ENCODE assay signal across 8 mouse cellular contexts in genomic region chr7:13044254-13044625, GRCm38 (mm10). TPM values are rescaled to one million over a fixed set of nuclear protein-coding genes. Genes with fewer than 3 reads are reported as not detected.
DNase-seq lines count a peak whose midpoint lies in the region; ATAC-seq and TF ChIP-seq lines count a peak whose summit lies in the region.

No protein-coding gene starts in this region.

- H3K36me3 ChIP-seq in kidney, embryonic 14.5 days (ENCODE audit: control insufficient read depth, insufficient read depth, low read length) = no peaks in the 10 kb centered on the region
- no peaks in the 10 kb centered on the region for H3K36me3 ChIP-seq in hindbrain, embryonic 11.5 days (ENCODE audit: control insufficient read depth, insufficient read depth, low read length)
- peaks cover 3% of the 10 kb centered on the region; the same call in 1 of the 2 replicates for H3K36me3 ChIP-seq in midbrain, embryonic 10.5 days

- peak; percentile 5; the same call in 1 of the 2 replicates for ATAC-seq in kidney, embryonic 14.5 days (ENCODE audit: low FRiP score, low TSS enrichment)
- ATAC-seq in hindbrain, embryonic 11.5 days (ENCODE audit: low FRiP score) = peak; percentile 15; the same call in 1 of the 2 replicates

- peak overlapping the region; percentile 77 for H3K9ac ChIP-seq in kidney, embryonic 14.5 days (ENCODE audit: low read depth, low read length)
- peak overlapping the region; percentile 66 for H3K9ac ChIP-seq in hindbrain, embryonic 11.5 days (ENCODE audit: low read depth, low read length)

- no peak for DNase-seq in kidney, postnatal 10 days
- no peak for DNase-seq in hindbrain, embryonic 11.5 days (ENCODE audit: low spot score)
- DNase-seq in midbrain, embryonic 10.5 days (ENCODE audit: low spot score) = no peak
- no peak for DNase-seq in adrenal gland, adult 8-10 months
- DNase-seq in embryo, embryonic 10 days (ENCODE audit: low spot score) = no peak
- DNase-seq in layer of hippocampus, postnatal 14 days (ENCODE audit: low spot score in 2 of 2) = no peak

- TF ChIP-seq CTCF in cortical plate, adult 2 months (IDR thresholded peaks at IDR 0.05; ENCODE audit: extremely low read depth, insufficient read depth, low read length) = no peak

- peaks cover 5% of the 10 kb centered on the region; the same call in 1 of the 2 replicates for H3K9me3 ChIP-seq in kidney, embryonic 14.5 days (ENCODE audit: control insufficient read depth, low read length)
- no peaks in the 10 kb centered on the region for H3K9me3 ChIP-seq in hindbrain, embryonic 11.5 days (ENCODE audit: control insufficient read depth, low read length)
- peaks cover 11% of the 10 kb centered on the region for H3K9me3 ChIP-seq in midbrain, embryonic 10.5 days (replicated peaks)

- WGBS in kidney, embryonic 14.5 days = 2% methylated on average over 23 of the region's 23 CpGs
- 4% methylated on average over 23 of the region's 23 CpGs for WGBS in hindbrain, embryonic 11.5 days
- WGBS in midbrain, embryonic 10.5 days = 3% methylated on average over 23 of the region's 23 CpGs

- no peak for TF ChIP-seq POLR2A in cortical plate, adult 2 months (IDR thresholded peaks at IDR 0.05; ENCODE audit: extremely low read depth, insufficient read depth, low read length)

- H3K27ac ChIP-seq in kidney, embryonic 14.5 days (ENCODE audit: low read depth, low read length) = no peak overlapping the region
- H3K27ac ChIP-seq in cortical plate, adult 2 months (ENCODE audit: insufficient read depth, low read length) = peak overlapping the region; percentile 2; the same call in 1 of the 2 replicates
- H3K27ac ChIP-seq in hindbrain, embryonic 11.5 days (ENCODE audit: low read depth, low read length) = no peak overlapping the region
- H3K27ac ChIP-seq in midbrain, embryonic 10.5 days (replicated peaks) = peak overlapping the region; percentile 72

- H3K4me3 ChIP-seq in kidney, embryonic 14.5 days (ENCODE audit: low read length) = peak overlapping the region; percentile 48
- peak overlapping the region; percentile 35 for H3K4me3 ChIP-seq in cortical plate, adult 2 months (ENCODE audit: insufficient read depth, low read length)
- H3K4me3 ChIP-seq in hindbrain, embryonic 11.5 days (ENCODE audit: low read depth, low read length) = peak overlapping the region; percentile 40
- H3K4me3 ChIP-seq in midbrain, embryonic 10.5 days = peak overlapping the region; percentile 63

- H3K27me3 ChIP-seq in kidney, embryonic 14.5 days (ENCODE audit: control insufficient read depth, insufficient read depth, low read length) = peaks cover 32% of the 10 kb centered on the region
- H3K27me3 ChIP-seq in hindbrain, embryonic 11.5 days (ENCODE audit: control insufficient read depth, insufficient read depth, low read length) = peaks cover 35% of the 10 kb centered on the region
- H3K27me3 ChIP-seq in midbrain, embryonic 10.5 days (ENCODE audit: low read depth, poor library complexity, severe bottlenecking) = peaks cover 57% of the 10 kb centered on the region

- peaks cover 13% of the 10 kb centered on the region; the same call in 1 of the 2 replicates for H3K4me1 ChIP-seq in kidney, embryonic 14.5 days (ENCODE audit: control insufficient read depth, insufficient read depth, low read length)
- H3K4me1 ChIP-seq in cortical plate, adult 2 months (ENCODE audit: control insufficient read depth, insufficient read depth, low read length) = no peaks in the 10 kb centered on the region
- H3K4me1 ChIP-seq in hindbrain, embryonic 11.5 days (replicated peaks; ENCODE audit: control insufficient read depth, insufficient read depth, low read length) = peaks cover 8% of the 10 kb centered on the region; the same call in 1 of the 2 replicates
- H3K4me1 ChIP-seq in midbrain, embryonic 10.5 days = peaks cover 31% of the 10 kb centered on the region

- H3K4me2 ChIP-seq in kidney, embryonic 14.5 days (replicated peaks; ENCODE audit: low read depth, low read length) = peak overlapping the region; percentile 95
- peak overlapping the region; percentile 92 for H3K4me2 ChIP-seq in hindbrain, embryonic 11.5 days (replicated peaks; ENCODE audit: low read depth, low read length)

RNA-seq across cellular contexts. Expression of gene Ube2m, which starts 6.2 kb away (rescaled TPM):
- polyA plus RNA-seq in kidney, embryonic 14.5 days (2014; fragmentation: Nextera tagmentation; extraction: Ambion mirVana) = 156 and 199 TPM in 2 replicates
- 400 and 402 TPM in 2 replicates for polyA plus RNA-seq in cortical plate, adult 2 months (2012; rRNA removed)
- 147 and 173 TPM in 2 replicates for polyA plus RNA-seq in hindbrain, embryonic 11.5 days (2014; fragmentation: Nextera tagmentation; extraction: Ambion mirVana)
- polyA plus RNA-seq in midbrain, embryonic 10.5 days (2016; fragmentation: Nextera tagmentation; extraction: Ambion mirVana) = 84.5 and 103 TPM in 2 replicates
- total RNA-seq in adrenal gland, adult 8-10 months (2022) = 100 to 1,000 TPM; 168 to 169 (median 168) TPM
- 100 to 1,000 TPM; 199 to 212 TPM for total RNA-seq in layer of hippocampus, postnatal 14 days (2021)

RNA-seq across cellular contexts. Expression of gene Chmp2a, which starts 9.6 kb away (rescaled TPM):
- polyA plus RNA-seq in kidney, embryonic 14.5 days (2014; fragmentation: Nextera tagmentation; extraction: Ambion mirVana) = 148 and 165 TPM in 2 replicates
- 224 and 229 TPM in 2 replicates for polyA plus RNA-seq in cortical plate, adult 2 months (2012; rRNA removed)
- 154 and 157 TPM in 2 replicates for polyA plus RNA-seq in hindbrain, embryonic 11.5 days (2014; fragmentation: Nextera tagmentation; extraction: Ambion mirVana)
- polyA plus RNA-seq in midbrain, embryonic 10.5 days (2016; fragmentation: Nextera tagmentation; extraction: Ambion mirVana) = 113 and 133 TPM in 2 replicates
- 100 to 1,000 TPM; 235 to 249 (median 240) TPM for total RNA-seq in adrenal gland, adult 8-10 months (2022)
- 100 to 1,000 TPM; 143 to 149 TPM for total RNA-seq in layer of hippocampus, postnatal 14 days (2021)

RNA-seq across cellular contexts. Expression of gene Mzf1, which starts 10.3 kb away (rescaled TPM):
- 2.4 and 3.2 TPM in 2 replicates for polyA plus RNA-seq in kidney, embryonic 14.5 days (2014; fragmentation: Nextera tagmentation; extraction: Ambion mirVana)
- 14.3 and 15.2 TPM in 2 replicates for polyA plus RNA-seq in cortical plate, adult 2 months (2012; rRNA removed)
- polyA plus RNA-seq in hindbrain, embryonic 11.5 days (2014; fragmentation: Nextera tagmentation; extraction: Ambion mirVana) = 2.4 and 2.6 TPM in 2 replicates
- polyA plus RNA-seq in midbrain, embryonic 10.5 days (2016; fragmentation: Nextera tagmentation; extraction: Ambion mirVana) = 3.3 and 4.5 TPM in 2 replicates
- 1 to 10 TPM; 3.2 to 7.5 (median 5.9) TPM for total RNA-seq in adrenal gland, adult 8-10 months (2022)
- total RNA-seq in layer of hippocampus, postnatal 14 days (2021) = 10 to 100 TPM; 13.7 to 17.4 TPM

RNA-seq across cellular contexts. Expression of gene Zbtb45, which starts 34.4 kb away (rescaled TPM):
- polyA plus RNA-seq in kidney, embryonic 14.5 days (2014; fragmentation: Nextera tagmentation; extraction: Ambion mirVana) = 19.8 and 29.6 TPM in 2 replicates
- polyA plus RNA-seq in cortical plate, adult 2 months (2012; rRNA removed) = 32.2 and 33.4 TPM in 2 replicates
- polyA plus RNA-seq in hindbrain, embryonic 11.5 days (2014; fragmentation: Nextera tagmentation; extraction: Ambion mirVana) = 25.0 and 25.3 TPM in 2 replicates
- polyA plus RNA-seq in midbrain, embryonic 10.5 days (2016; fragmentation: Nextera tagmentation; extraction: Ambion mirVana) = 32.7 and 36.4 TPM in 2 replicates
- total RNA-seq in adrenal gland, adult 8-10 months (2022) = 10 to 100 TPM; 15.2 to 19.9 (median 17.5) TPM
- total RNA-seq in layer of hippocampus, postnatal 14 days (2021) = 10 to 100 TPM; 27.8 to 30.9 TPM

RNA-seq across cellular contexts. Expression of gene Trim28, which starts 45.3 kb away (rescaled TPM):
- 433 and 514 TPM in 2 replicates for polyA plus RNA-seq in kidney, embryonic 14.5 days (2014; fragmentation: Nextera tagmentation; extraction: Ambion mirVana)
- 225 and 226 TPM in 2 replicates for polyA plus RNA-seq in cortical plate, adult 2 months (2012; rRNA removed)
- 427 and 438 TPM in 2 replicates for polyA plus RNA-seq in hindbrain, embryonic 11.5 days (2014; fragmentation: Nextera tagmentation; extraction: Ambion mirVana)
- polyA plus RNA-seq in midbrain, embryonic 10.5 days (2016; fragmentation: Nextera tagmentation; extraction: Ambion mirVana) = 349 and 398 TPM in 2 replicates
- 100 to 1,000 TPM; 223 to 300 (median 260) TPM for total RNA-seq in adrenal gland, adult 8-10 months (2022)
- 100 to 1,000 TPM; 236 to 244 TPM for total RNA-seq in layer of hippocampus, postnatal 14 days (2021)

Comparison
In these comparisons a context has a peak if more than half of its experiments do, and no peak if none do; other contexts are left out.
1. H3K27ac ChIP-seq: peak in cortical plate, adult 2 months (single experiment) and midbrain, embryonic 10.5 days (single experiment); none in kidney, embryonic 14.5 days (single experiment) and hindbrain, embryonic 11.5 days (single experiment).
2. Peak in every context shown above with its lines, with median percentiles within 50 percentile points of each other: H3K4me3 ChIP-seq.